Mouse (Mus musculus): ENCODE results near the gene Mex3a.

Gene Mex3a

DNA sequence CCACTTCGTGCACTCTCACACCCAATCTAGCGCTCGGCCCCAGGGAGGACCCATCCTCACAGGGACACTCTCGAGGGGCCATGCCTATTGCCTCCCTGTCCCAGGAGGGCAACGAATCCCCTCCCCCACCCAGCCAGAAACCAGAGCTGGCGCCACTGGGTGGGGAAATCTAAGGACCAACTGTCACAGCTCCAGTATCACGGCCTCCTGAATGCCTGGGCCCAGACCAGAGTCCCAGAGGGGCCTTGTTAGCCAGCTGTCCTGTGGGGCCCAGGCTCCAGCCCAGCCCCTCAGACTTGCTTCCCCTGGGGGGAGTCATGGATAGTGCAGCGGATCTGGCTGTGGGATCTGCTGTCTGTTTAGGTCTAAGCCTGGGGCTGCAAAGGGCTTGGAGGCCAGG, 4.6 kb upstream of the Mex3a start:
- DNase-seq (ENCODE audit: low spot score in 2 of 2), result no peak

DNA sequence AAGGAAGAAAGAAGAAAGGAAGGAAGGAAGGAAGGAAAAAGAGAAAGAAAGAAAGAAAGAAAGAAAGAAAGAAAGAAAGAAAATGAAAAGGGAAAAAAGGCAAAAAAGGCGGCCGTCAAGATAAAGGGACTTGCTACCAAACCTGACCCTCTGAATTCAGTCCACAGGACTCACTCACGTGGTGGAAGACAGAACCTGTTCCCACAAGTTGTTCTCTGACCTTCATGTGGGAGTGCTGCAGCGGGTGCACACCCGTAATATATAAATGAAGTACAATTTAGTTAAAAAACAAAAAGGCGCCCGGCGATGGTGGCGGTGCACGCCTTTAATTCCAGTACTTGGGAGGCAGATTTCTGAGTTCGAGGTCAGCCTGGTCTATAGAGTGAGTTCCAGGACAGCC, 3.5 kb upstream of the Mex3a start:
- no peak for DNase-seq (ENCODE audit: low spot score in 2 of 2)

DNA sequence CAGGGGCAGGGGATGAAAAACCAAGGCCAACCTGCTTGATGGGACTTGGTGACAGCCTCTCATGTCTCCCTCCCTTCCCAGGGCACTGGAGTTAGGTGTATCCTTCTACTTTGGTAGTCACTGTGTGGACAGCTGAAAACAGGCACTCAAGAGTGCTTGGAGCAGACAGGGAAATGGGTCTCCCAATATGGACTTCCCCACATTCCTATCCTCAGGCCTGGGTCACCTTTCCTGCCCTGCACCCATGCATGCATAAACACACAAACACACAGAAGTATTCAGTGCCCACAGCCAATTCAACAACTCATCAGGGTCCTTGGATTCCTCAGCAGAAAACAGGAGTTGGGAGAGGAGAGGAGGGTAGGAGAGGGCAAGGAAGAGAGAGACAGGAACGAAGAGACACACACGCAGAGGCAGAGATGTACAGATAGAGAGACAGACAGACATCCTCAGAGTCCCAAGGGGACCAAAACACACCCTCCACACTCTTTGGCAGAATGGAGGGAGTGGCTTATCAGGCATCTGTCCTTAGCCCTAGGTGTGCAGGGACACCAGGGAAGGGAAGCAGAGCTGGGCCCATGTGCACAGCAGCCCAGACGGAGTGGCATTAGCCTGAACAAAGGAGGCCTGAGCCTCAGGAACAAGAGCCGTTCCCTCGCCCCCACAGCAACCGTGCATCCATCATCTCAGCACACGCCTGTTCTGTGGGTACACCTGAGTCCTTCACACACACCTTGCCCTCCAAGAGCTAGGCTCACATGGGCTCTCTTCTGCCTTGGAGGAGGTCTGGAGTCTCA, 2.8 kb upstream of the Mex3a start:
- DNase-seq (ENCODE audit: low spot score in 2 of 2), result no peak

DNA sequence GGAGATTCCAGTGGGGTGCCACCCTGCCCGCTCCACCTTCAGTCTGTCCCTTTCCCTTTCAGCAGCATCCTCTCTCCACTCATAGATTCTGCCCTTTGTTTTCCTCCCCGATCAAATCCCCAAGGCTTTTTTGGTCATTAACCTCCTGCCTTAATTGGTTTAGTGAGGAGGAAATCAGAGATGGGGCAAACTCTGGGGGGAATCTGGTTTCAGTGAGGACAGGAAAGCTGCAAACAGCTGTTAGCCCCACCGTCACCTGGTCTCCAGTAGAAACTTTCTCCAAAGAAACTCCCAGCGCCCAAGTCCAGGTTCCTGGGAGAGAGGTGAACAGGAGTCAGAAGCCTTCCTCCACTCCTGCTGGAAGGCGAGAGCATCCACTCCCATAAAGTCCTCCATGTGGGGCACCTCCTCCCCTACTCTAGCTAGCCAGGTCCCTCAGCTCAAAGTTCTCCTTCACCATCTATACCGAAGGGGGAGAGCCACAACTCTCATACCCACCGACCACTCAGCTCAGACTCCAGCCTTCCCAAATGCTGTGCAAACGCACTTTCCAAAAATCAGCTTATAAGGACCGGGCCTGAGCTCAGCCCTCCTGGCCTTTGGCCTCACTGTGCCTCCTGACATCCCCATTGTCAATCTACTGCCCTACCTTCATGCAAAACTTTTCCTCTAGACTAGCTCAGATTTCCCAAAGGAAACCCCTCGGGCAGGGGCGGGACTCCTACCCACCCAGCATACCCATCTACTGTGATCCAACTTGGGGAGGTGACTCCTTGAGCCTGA, 1.9 kb upstream of the Mex3a start:
- no peak for DNase-seq (ENCODE audit: low spot score in 2 of 2)

DNA sequence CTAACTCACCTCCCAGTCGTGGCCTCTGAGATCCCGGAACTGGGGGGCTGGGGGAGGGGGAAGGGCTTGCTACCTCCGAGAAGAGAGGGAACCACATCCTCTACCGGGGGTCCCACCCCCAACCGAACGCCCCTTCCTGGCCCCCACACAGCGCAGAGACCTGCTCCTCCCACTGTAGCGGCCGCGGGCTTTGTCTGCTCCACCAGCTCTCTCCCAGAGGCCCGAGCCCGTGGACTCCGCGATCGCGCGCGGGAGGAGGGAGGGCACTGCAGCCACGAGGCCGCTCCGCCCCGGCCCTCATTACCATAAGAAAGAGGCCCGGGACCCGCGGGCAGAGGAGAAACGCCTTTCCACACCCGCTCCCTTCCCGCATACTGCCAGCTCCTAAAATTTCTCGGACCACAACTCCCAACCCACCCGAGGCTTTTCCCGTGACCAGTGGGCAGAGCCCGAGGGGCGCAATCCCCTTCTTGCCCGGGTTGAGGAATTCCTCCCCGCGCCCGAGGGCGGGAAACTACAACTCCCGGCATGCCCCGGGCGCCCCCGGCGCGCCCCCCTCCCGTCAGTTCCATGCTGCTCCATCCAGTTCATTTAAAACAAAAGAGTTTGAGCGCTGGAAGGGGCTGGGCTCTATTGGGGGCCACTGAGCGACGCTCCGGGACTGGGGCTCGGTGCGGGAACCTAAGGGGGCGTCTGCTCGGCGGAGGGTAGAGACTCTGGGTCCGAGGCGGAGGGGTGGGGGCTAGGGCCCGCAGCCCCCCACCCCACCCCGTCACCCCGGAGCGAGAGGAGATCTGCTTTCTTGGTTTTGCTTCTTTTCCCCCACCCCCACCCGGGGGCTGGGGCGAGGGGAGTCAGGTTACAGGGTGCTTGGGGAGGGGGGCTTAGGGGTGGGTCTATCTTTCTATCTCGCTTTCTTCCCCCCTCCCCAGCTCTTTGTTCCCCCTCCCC, 572 bp upstream of the Mex3a start:
- peak; percentile 68 to 72 for DNase-seq (ENCODE audit: low spot score in 2 of 2)

DNA sequence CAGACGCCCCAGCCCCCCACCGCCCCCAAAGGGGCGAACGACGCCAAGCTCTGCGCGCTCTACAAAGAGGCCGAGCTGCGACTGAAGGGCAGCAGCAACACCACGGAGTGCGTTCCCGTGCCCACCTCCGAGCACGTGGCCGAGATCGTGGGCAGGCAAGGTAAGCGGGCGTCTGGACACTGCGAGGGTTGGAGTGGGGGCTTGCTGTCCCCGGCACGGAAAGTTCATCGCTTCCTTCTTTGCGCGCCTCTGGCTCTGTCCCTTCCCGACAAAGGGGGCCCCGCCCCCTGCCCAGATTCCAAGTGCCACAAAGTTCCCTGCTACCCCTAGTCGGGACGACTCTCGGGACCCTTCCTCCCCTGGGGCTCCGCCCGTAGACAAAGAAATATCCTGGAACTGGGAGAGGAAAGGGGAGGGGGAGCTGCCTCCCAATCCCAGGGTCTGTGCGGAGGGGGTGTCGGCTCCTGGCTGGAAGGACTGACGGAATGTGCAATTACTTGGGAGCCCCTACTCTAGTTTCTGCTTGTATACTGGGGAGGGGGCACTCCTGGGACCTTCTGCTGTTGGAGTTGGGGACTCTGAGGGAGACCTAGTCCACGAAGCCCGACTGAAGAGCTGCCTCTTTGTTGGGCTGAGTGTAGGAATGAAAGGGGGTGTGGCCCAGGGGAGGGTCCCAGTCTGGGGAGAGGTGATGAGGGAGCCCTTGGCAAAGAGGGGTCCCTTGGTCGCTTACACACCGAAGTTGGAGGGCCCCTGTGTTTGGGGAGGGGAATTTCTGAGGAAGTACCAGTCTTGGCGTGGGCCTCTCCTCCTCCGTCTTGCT, 705 bp downstream of the Mex3a start:
- DNase-seq (ENCODE audit: low spot score in 2 of 2), result no peak

DNA sequence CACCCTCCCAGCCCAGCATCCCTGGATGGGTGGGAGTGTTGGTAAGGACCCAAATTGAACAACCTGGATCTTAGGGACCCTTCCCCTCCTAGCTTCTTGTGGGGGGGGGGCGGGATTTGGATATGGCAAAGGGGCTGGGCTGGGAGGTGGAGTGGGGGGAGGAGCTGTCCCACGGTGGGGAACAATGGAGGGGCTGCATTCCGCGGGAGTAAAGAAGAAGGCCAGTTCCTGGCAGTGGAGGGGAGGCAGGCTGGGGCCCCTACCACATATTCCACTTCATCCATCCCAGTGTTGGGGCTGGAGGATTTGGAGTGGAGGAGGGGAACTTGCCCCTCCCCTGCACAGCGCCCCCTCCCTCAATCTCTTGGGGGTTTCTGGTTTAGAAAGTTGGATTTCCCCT, 1.5 kb downstream of the Mex3a start:
- DNase-seq (ENCODE audit: low spot score in 2 of 2), result no peak

DNA sequence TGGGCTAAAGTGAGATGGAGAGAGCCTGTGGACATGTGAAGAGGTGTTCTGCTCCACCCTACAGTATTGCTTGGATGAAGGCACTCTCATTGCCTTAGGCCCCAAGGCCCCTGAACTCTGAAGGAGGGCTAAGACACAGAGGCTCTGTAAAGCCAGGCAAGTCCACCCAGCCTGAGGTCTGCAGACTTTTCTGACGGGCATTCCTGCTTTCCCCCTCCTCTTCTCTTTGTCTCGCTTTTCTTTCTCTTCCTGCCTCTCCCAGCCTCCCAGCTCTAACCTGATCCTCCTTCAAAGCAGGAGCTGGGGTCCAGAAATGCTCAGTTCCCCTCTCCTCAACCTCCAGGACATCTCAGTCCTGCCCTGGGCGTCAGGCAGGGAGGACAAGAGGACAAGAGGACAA, 2.8 kb downstream of the Mex3a start:
- no peak for DNase-seq (ENCODE audit: low spot score in 2 of 2)

DNA sequence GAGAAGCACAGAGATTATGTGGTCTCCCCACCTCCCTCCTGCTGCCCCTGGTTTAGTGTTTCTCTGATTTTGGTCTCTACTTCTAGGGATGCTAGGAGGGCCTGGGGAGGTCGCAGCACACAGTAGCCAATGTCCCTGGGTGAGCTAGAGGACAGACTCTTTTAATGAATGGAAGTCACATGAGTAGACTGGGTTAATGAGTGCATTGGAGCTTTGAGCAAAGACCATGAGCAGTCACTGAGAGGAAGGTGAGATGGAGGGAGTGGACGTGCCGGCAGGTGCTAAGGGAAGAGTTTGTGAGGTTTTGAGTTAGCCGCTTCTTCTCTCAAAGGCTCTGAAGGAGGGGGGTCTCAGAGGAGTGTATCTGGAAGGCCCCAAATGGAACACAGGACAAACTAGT, 3.3 kb downstream of the Mex3a start:
- DNase-seq (ENCODE audit: low spot score in 2 of 2), result no peak

DNA sequence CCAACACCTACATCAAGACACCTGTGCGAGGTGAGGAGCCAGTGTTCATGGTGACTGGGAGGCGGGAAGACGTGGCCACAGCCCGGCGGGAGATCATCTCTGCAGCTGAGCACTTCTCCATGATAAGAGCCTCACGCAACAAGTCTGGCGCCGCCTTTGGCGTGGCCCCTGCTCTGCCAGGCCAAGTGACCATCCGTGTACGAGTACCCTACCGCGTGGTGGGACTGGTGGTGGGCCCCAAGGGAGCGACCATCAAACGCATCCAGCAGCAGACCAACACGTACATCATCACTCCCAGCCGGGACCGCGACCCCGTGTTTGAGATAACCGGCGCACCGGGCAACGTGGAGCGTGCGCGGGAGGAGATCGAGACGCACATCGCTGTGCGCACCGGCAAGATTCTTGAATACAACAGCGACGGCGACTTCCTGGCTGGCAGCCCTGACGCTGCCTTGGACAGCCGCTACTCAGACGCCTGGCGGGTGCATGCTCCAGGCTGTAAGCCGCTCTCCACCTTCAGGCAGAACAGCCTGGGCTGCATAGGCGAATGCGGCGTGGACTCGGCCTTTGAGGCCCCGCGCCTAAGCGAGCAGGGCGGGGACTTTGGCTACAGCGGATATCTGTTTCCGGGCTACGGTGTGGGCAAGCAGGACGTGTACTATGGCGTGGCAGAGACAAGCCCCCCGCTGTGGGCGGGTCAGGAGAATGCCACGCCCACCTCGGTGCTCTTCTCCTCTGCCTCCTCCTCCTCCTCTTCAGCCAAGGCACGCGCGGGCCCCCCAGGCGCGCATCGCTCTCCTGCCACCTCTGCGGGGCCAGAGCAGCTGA, 4.1 kb downstream of the Mex3a start:
- no peak for DNase-seq (ENCODE audit: low spot score in 2 of 2)

DNA sequence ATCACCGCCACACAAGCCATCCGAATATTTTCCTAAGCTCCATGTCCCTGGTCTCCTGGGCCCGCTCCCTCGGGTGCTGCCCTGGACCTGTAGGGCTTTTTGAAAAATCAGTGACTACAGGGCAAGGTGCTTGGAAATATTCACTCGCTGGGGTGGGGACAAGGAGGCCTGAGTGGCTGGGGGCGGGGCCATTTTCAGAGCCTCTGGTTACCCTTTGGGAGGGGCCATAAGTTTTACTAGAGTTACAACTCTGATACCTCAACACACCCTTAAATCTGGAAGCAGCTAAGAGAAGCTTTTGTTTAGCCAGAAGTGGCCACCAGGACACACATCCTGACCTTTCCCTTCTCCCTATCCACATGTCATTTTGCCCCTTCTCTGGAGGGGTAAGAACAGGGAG, 5.0 kb downstream of the Mex3a start:
- DNase-seq (ENCODE audit: low spot score in 2 of 2), result no peak

DNA sequence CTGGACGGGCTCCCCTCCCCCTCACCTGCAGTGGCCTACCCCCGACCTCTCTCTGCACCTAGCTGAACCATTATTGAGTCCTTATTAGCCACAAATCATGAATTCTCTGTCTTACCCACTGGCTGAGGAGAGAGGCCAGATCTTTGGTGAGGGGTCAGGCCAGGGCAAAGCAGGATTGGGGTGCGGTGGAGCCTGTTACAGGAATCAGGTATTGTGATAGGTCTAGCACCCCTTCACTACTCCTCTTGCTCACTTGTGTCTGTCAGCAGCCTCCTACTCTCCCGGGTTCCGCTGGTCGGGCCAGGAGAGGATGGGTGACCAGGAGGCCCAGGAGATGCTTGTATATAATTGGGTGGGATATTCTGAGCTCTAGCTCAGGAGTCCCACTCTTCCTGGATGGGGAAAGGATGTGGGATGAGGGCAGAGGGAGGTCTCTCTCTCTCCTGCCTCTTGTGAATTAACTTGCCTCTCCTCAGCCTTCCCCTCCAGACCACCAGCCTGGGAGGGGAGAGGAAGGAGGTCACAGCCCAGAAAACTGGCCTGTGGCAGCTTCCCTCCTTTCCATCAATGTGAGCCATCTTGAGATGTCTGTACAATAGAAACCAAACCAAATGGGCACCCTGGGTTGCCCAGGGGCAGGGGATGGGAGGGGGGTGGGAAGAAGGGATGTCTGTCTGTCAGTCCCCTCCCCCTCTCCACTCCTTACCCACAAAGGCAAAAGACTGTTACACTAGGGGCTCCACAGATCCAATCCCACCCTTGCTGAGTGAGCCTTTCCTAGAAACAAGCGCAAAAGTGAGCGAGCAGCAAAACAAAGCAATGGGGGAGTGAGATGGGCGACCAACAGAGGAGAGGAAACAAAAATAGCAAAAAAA, 6.3 kb downstream of the Mex3a start:
- DNase-seq (ENCODE audit: low spot score in 2 of 2), result no peak

DNA sequence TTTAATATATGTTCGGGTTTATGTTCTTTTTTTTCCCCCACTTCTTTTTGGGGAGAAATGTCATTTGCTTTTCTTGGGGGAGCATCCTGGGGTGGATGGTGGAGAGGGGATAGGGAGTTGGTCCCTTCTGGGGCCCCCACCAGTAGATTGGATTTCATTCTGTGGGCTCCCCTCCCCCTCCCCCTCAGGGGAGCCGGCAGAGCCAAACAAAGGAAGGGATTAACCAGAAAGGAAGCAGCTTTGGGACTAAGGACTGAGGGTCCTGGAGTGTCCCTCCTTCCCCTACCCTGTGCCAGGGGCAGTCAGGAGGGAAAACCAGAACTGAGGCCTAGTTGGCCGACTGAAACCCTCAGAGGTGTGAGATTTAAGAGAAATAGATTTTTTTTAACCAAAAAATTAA, 7.2 kb downstream of the Mex3a start:
- DNase-seq (ENCODE audit: low spot score in 2 of 2), result no peak

DNA sequence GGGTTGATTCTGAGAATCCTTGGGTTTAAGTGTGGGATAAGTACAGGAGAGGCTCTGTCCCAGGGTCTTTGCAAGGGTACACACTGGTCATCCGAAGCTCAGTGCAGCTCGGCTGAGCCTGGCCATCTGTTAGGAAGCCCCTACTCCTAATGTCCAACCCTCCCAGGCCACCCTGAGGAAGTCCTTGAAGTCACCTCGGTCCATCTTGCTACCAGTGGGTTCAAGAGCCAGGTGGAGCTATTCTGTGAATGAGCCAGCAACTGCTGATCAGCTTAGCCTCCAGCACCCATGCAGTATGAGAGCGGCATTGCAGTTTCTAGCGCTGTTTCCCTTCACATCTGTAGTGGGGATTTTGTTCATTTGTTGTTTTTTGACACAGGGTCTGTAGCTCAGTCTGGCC, 7.9 kb downstream of the Mex3a start:
- DNase-seq (ENCODE audit: low spot score in 2 of 2), result no peak

DNA sequence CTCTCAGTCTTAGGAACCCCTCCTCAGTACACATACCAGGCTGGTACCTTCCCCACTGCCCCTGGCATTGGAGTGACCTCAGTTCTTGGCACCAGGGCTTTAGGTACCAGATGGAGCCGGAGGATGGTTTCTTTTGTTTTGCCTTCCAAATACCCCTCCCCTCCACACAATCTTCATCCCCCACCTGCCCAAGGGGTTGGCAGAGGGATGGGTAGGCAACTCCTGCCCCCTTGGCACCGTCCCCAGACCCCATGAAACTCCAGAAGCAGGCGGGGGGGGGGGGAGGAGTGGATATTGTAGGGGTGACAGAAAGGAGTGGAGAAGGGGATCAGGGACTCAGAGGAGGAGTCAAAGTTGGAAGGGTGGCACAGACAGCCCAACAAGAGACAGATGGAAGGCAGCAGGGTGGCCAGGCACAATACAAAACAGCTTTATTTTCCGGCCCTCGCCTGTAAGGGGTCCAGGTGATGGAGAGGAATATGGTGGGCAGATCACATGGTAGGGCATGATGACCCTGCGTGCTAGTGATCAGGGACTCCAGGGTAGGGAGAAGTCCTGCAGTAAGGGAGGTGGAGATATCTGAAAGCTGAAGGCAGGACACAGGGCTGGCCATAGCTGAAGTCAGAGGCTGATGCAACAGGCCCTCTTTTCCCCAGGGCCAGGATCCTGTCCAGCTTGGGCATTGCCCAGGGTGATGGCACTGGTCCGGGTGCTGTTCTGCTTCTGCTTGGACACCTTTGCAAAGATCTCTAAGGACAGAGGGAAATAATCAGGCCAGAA, 9.6 kb downstream of the Mex3a start:
- no peak for DNase-seq (ENCODE audit: low spot score in 2 of 2)

DNA sequence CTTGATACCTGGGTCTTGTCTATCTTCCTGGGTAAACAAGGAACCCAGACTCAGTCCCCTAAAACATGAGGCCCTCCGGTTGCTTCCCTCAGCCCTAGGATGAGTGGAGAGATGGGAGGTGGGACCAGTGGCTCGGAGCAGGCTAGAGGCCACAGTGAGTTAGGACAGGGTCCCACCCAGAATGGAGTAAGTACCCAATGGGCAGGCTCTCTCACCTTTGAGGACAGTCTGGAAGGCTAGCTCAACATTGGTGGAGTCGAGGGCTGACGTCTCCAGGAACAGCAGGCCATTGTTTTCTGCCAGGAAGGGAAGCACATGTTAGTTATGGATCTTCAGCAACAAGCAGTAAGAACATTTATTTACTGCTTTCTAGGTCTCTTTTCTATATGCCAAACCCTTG, 10.3 kb downstream of the Mex3a start:
- DNase-seq (ENCODE audit: low spot score in 2 of 2), result no peak

DNA sequence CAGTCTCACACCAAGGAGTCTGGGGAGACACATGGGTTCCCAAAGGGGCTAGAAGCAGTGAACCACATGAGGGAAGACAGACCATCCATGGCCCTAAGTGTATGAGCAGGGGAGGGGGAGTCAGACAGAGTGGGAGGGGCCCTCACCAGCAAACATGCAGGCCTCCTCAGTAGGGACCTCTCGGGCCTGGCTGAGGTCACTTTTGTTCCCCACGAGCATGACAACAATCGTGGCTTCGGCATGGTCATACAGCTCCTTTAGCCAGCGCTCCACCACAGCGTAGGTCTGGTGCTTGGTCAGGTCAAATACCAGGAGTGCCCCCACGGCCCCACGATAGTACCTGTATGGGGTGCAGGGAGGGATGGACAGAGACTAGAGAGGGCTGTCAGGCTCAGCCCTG, 11.0 kb downstream of the Mex3a start:
- no peak for DNase-seq (ENCODE audit: low spot score in 2 of 2)

DNA sequence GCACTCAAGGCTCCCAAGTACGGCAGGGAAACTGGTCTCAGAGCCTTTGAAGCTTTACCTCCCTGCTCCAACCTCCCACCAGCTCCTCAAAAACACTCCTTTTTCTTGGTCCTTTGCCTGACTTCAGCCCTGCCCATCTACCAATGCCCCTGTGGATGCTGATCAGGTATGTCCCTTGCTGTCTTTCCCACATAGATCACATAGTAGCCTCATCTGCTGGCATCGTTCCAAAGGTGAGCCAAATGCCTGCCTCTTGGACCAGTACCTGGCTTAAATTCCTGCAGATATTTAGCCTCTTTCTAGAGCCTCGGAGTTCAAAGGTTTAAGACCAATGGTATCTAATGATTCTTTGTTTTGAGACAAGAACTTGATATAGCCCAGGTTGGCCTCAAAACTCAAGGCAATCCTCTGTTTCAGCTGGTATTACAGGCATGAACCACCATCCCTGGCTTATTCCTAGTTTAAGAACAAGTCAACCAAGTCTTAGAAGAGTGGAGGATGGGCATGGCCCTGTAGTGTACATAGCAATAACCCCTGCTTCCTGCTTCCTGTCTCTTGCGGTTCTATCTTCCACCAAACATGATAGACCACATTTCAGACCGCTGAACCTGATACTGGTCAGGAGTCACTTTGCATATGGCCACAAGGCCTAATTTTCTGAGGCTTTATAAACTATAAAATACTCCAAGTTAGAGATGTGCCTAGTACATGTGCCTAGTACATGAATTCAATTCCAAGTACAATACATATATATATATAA, 11.6 kb downstream of the Mex3a start:
- DNase-seq (ENCODE audit: low spot score in 2 of 2), result no peak

Measured in natural killer cell, adult 2 months (primary cell).